Mouse (Mus musculus) embryo, embryonic 10.5 days (tissue): ENCODE measurements around the gene Gm45753.
A peak's percentile ranks its signal among the peaks of the same experiment; 100 is the strongest.

Experiments used
- DNase-seq: peaks from one replicate; pipeline ENCODE4 v3.0.0-alpha.2; 2015; ENCODE audit warnings: low spot score

The Gm45753 gene

GRCm38 (mm10) chr8:45274317-45274716 lies 33.9 kb downstream of the Gm45753 start:
- no peak for DNase-seq

- no peak for DNase-seq
Observed at GRCm38 (mm10) chr8:45269056-45269455, 39.2 kb downstream of the Gm45753 start.

DNA sequence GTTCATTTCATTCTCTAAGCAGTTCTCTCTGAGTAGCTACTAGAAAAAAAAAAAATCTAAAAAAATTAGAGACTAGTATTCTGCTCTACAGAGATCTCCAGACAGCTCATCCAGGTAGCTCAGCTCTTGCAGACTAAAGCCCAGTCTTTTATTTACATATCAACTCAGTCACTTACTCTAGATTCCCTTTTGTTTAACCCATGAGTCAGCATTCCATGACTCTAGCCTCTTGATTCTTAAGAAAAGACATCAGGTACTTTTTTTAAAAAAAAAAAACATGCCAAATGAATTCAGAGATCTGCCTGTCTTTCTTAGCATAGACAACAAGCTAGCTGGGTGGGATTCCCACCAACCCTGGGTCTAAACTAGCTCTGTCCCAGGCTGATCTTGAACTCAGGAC lies 39.8 kb downstream of the Gm45753 start:
- DNase-seq: no peak

DNA sequence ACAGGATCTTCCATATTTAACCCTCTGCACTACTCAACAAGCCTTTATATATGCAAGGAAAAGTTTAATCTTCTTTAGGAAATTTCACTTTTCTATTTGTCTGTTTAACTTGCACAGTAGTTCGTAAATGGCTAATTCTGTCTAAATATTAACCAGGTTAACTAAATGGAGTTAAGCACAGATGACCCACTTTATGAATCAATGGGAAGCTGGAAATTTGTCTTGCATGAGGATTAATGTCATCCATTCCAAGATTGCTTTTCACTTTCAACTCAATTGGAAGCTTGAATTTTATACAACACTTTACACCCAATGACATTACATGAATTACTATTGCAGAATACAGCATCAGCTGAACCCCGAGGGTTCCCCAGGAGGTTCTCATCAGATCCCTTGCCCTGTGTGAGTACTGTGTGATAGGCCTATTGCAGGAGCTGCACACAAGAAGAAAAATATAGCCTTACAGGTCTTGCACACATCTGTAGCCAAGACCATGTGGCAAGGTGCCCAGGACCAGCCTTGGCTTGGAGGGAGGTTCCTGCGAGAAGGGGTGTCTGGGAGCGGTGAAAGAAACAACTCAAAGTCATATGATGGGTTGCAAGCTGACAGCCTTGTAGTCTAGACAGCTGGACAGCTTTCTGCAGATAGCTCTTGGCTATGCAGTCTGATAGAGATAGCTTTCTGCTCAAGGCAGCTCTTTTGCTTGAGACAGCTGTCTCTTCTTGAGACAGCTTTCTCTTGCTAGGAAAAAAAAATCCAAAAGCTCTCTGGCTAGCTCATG lies 40.5 kb downstream of the Gm45753 start:
- DNase-seq: no peak

DNA sequence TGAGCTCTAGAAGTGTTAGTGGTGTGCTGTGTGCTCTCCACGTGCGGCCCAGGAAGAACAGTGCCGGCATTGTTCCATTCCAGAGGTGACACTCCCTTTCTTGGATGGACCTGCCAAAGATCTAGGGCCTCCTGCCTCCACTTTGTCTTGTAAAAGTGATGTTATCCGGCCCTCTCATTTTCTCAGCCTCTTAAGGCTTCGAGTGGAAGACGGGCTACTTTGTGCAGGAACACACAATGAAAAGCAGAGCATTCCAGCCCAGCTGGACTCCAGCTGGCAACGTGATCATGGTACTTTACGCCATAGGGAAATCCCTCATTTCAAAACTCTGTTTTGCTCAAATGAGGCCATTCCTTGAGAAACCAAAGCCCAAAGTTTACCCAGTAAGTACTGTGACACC lies 41.3 kb downstream of the Gm45753 start:
- no peak for DNase-seq

DNA sequence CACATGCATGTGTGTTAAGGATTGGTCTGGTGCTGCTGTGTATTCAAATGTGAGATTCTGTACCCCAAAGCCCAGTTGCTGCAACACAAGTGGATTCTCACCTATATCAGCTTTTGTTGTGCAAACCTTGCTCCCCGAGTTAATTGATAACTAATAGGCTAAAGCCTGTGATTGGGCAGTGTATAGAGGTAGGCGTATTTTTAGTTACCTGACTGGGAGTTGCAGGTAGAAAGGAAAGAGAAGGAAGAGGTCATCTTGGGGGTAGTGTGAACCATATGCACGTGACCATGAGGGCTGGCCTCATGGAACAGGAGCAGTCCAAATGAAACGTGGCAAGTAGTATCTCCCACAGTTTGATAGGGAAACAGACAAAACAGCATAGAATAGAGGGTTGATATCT lies 43.3 kb downstream of the Gm45753 start:
- no peak for DNase-seq

- no peak for DNase-seq
Observed at GRCm38 (mm10) chr8:45262851-45263250, 45.4 kb downstream of the Gm45753 start.

DNA sequence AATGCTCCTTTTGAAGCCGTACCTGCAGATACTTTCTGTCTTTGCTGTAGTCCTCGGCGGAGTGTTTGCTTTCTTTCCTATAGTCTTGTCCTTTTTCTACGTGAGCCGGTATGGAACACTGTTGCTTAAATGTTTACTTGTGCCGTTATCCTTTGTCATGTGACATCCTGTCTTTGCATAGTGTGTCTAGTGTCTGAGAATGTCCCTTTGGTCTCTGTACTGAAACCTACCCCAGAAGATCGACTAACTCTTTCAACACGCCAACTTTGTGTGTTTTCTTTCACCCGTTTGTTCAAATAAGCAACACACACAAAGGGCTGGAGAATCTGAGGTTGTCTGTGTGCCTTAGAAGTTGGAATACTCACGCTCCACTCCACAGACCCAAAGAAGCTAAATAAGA lies 46.3 kb downstream of the Gm45753 start, which contains the start of gene F11:
TSS of gene F11 (minus strand) at position 112 of the 400 bp plus-strand sequence.
- no peak for DNase-seq

- no peak for DNase-seq
Observed at GRCm38 (mm10) chr8:45258421-45258820, 49.8 kb downstream of the Gm45753 start.

- DNase-seq: no peak
Observed at GRCm38 (mm10) chr8:45255040-45255439, 53.2 kb downstream of the Gm45753 start.

DNA sequence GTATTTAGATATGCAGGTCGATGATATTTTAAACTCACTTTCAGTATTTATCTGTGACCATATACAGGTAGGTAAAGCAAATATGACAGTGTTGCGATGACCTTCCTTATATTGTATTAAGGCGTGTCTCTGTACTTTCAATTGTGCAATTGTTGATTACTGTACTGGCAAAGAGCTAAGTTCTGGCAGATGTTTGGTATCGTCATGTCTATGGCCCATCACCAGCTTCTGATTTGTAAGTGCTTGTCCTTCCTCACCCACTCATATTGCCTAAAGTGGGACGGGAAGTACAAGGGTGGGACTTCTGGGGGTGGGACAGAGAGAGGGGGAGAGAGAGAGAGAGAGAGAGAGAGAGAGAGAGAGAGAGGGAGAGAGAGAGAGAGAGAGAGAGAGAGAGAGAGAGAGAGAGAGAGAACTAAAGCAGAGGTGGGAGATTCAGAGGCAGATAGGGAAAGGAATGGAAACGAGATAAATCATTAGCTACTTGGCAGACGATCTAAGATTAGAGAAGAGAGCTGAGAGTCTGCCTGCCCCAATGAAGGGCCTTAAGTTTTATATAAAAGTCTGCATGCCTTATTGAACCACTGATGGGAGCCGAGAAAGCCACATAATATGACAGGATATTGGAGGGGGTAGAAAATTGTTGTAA lies 53.9 kb downstream of the Gm45753 start:
- no peak for DNase-seq

GRCm38 (mm10) chr8:45253586-45253985 lies 54.7 kb downstream of the Gm45753 start:
- DNase-seq: no peak

- DNase-seq: no peak
Observed at GRCm38 (mm10) chr8:45253111-45253510, 55.2 kb downstream of the Gm45753 start.

GRCm38 (mm10) chr8:45246307-45246706 lies 62.0 kb downstream of the Gm45753 start:
- DNase-seq: no peak

GRCm38 (mm10) chr8:45239363-45239762 lies 68.9 kb downstream of the Gm45753 start:
- no peak for DNase-seq

GRCm38 (mm10) chr8:45238282-45238681 lies 70.0 kb downstream of the Gm45753 start:
- peak; percentile 71 for DNase-seq

DNA sequence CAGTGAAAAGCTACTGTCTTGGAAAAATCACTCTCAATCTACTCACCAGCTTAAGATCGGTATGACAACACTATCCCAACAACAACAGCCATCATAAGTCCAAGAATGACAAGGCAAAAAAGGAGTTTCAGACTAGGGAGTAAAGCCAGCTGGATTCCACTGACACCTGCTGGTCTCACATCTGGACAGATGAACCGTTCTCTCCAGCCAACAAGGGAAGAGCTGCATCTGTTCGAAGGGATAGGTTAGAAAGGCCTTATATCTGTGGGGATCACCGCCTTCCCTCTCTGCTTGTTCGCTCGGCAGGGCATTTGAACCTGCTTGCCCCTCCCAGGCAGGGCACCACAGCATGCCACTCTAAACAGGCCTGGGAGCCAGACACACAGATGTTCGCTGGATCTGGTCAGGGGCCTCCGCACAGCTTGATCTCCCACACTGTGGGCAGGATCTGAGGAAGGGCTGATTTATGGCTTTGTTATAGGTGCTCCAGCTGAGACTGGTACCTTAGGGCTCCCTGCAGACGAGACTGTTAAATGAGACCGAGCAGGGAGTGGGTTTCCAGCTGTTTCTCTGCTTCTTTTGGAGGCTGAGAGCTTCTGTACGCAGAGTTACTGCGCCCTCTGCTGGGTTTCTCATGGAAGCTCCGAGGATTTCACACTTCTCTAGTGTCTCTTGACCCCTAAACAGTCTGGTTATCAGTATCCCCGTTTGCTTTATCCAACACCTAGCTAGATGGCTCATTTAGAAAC lies 71.9 kb downstream of the Gm45753 start:
- peak; percentile 88 for DNase-seq

DNA sequence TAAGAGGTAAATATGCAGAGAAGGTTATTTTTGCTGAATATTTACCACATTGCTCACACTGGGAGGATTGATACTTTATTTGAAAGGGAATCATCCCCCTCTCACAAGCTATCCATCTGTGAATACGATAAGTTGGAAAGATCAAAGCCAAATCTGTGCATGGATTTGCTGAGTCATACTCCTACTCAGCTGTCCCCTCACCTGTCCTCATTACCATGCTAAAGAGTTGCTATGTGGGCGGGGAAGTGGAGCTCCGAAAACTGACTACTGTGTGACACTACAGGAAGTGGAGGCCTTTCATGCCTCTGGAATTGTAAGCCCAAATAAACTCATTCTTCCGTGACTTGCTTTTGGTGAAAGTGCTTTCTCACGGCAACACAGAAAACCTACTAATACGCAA lies 73.0 kb downstream of the Gm45753 start:
- no peak for DNase-seq

DNA sequence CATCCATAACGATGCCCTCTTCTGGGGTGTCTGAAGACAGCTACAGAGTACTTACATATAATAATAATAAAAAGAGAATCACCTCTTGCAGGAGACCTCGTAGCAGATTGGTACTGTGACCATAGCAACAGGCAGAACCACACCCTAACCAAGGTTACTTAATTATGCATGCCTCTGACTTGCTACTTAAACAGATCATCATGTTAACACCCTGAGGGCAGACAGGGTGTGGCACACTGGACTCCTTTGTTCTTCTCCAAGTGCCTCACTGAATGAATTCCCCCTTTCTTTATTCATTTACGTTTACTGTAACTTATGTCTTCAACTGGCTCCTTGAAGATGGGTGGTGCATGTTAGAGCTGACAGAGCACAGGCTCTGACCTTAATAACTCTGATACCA lies 75.0 kb downstream of the Gm45753 start:
- no peak for DNase-seq
